Mouse (Mus musculus): ENCODE measurements around the gene Suco.

- TF ChIP-seq GATA1 (IDR thresholded peaks at IDR 0.05; ENCODE audit: low read length) = no peak
- TF ChIP-seq TAL1 (IDR thresholded peaks at IDR 0.05; ENCODE audit: low read length) = no peak
Measured at GRCm38 (mm10) chr1:161804541-161804971, 71.9 kb downstream of the Suco start.
